Mouse (Mus musculus): ENCODE measurements around the gene Nfatc2ip. TPM values are rescaled to one million over a fixed set of nuclear protein-coding genes. Genes with fewer than 3 reads are reported as not detected.
A peak's percentile ranks its signal among the peaks of the same experiment; 100 is the strongest.

Gene Nfatc2ip
- polyA plus RNA-seq (2016; fragmentation: Nextera tagmentation; extraction: Ambion mirVana): 3.4 and 4.3 TPM in 2 replicates

- peak within 1 kb of the TSS; percentile 71 for H3K27ac ChIP-seq (replicated peaks)
- peaks cover 9% of the 10 kb centered on the region for H3K4me1 ChIP-seq
- no peaks in the 10 kb centered on the region for H3K9me3 ChIP-seq
- H3K4me3 ChIP-seq: peak within 1 kb of the TSS; percentile 88
- H3K27me3 ChIP-seq: no peaks in the 10 kb centered on the region
- peak within 1 kb of the TSS; percentile 82 for H3K9ac ChIP-seq (replicated peaks)
- peak within 1 kb of the TSS; percentile 87 for H3K4me2 ChIP-seq (replicated peaks)
- under 1% methylated on average over 59 of the region's 59 CpGs for WGBS
- peaks cover 8% of the 10 kb centered on the region; the same call in 1 of the 2 replicates for H3K36me3 ChIP-seq
- peak; percentile 100 for ATAC-seq (ENCODE audit: low FRiP score, low read depth)
Measured at GRCm38 (mm10) chr7:126396298-126397119, at the start of gene Nfatc2ip. Nfatc2ip (minus strand) TSS chr7:126396737.

GRCm38 (mm10) chr7:126446217-126446616 is 49.7 kb upstream of the Nfatc2ip start:
- Histone ChIP-seq H3K9ac (replicated peaks) (no peak overlapping the region), H3K4me1 (no peaks in the 10 kb centered on the region), H3K27me3 (no peaks in the 10 kb centered on the region), H3K4me2 (replicated peaks) (no peak overlapping the region), H3K36me3 (peaks cover 38% of the 10 kb centered on the region), H3K27ac (replicated peaks) (no peak overlapping the region), H3K9me3 (no peaks in the 10 kb centered on the region), H3K4me3 (no peak overlapping the region)
- WGBS: 91% methylated on average over 21 of the region's 21 CpGs
- ATAC-seq (ENCODE audit: low FRiP score, low read depth): no peak

GRCm38 (mm10) chr7:126445104-126445815 is 48.7 kb upstream of the Nfatc2ip start:
- H3K27ac ChIP-seq (replicated peaks): no peak overlapping the region
- H3K4me3 ChIP-seq: no peak overlapping the region
- 93% methylated on average over 15 of the region's 15 CpGs for WGBS
- peaks cover 38% of the 10 kb centered on the region for H3K36me3 ChIP-seq
- H3K9ac ChIP-seq (replicated peaks): no peak overlapping the region
- no peaks in the 10 kb centered on the region for H3K4me1 ChIP-seq
- no peaks in the 10 kb centered on the region for H3K9me3 ChIP-seq
- no peaks in the 10 kb centered on the region for H3K27me3 ChIP-seq
- no peak for ATAC-seq (ENCODE audit: low FRiP score, low read depth)
- no peak overlapping the region for H3K4me2 ChIP-seq (replicated peaks)

- H3K9me3 ChIP-seq: no peaks in the 10 kb centered on the region
- no peak overlapping the region for H3K9ac ChIP-seq (replicated peaks)
- no peaks in the 10 kb centered on the region for H3K4me1 ChIP-seq
- no peaks in the 10 kb centered on the region for H3K27me3 ChIP-seq
- no peak for ATAC-seq (ENCODE audit: low FRiP score, low read depth)
- no peak overlapping the region for H3K27ac ChIP-seq (replicated peaks)
- no peak overlapping the region for H3K4me3 ChIP-seq
- WGBS: 95% methylated on average over 9 of the region's 9 CpGs
- peaks cover 38% of the 10 kb centered on the region for H3K36me3 ChIP-seq
- H3K4me2 ChIP-seq (replicated peaks): no peak overlapping the region
Measured at GRCm38 (mm10) chr7:126444536-126444935, 48.0 kb upstream of the Nfatc2ip start.

- Histone ChIP-seq H3K4me3 (no peak overlapping the region), H3K4me2 (replicated peaks) (no peak overlapping the region), H3K4me1 (no peaks in the 10 kb centered on the region), H3K9ac (replicated peaks) (no peak overlapping the region), H3K27me3 (no peaks in the 10 kb centered on the region), H3K9me3 (no peaks in the 10 kb centered on the region), H3K27ac (replicated peaks) (no peak overlapping the region), H3K36me3 (peaks cover 38% of the 10 kb centered on the region)
- WGBS: 94% methylated on average over 10 of the region's 10 CpGs
- ATAC-seq (ENCODE audit: low FRiP score, low read depth): no peak
Measured at GRCm38 (mm10) chr7:126443997-126444396, 47.5 kb upstream of the Nfatc2ip start.

- no peaks in the 10 kb centered on the region for H3K9me3 ChIP-seq
- no peak for ATAC-seq (ENCODE audit: low FRiP score, low read depth)
- WGBS: 80% methylated on average over 9 of the region's 9 CpGs
- H3K4me2 ChIP-seq (replicated peaks): no peak overlapping the region
- H3K4me3 ChIP-seq: no peak overlapping the region
- no peaks in the 10 kb centered on the region for H3K27me3 ChIP-seq
- H3K4me1 ChIP-seq: no peaks in the 10 kb centered on the region
- peaks cover 18% of the 10 kb centered on the region for H3K36me3 ChIP-seq
- H3K9ac ChIP-seq (replicated peaks): no peak overlapping the region
- no peak overlapping the region for H3K27ac ChIP-seq (replicated peaks)
Measured at GRCm38 (mm10) chr7:126440134-126440533, 43.6 kb upstream of the Nfatc2ip start.

- H3K27ac ChIP-seq (replicated peaks): no peak overlapping the region
- 19% methylated on average over 8 of the region's 8 CpGs for WGBS
- H3K4me3 ChIP-seq: no peak overlapping the region
- H3K9ac ChIP-seq (replicated peaks): no peak overlapping the region
- H3K36me3 ChIP-seq: peaks cover 7% of the 10 kb centered on the region; the same call in 1 of the 2 replicates
- H3K4me1 ChIP-seq: no peaks in the 10 kb centered on the region
- ATAC-seq (ENCODE audit: low FRiP score, low read depth): no peak
- H3K4me2 ChIP-seq (replicated peaks): no peak overlapping the region
- H3K27me3 ChIP-seq: no peaks in the 10 kb centered on the region
- no peaks in the 10 kb centered on the region for H3K9me3 ChIP-seq
Measured at GRCm38 (mm10) chr7:126436851-126437250, 40.3 kb upstream of the Nfatc2ip start.

GRCm38 (mm10) chr7:126435801-126436200 is 39.3 kb upstream of the Nfatc2ip start:
- no peaks in the 10 kb centered on the region for H3K4me1 ChIP-seq
- H3K27ac ChIP-seq (replicated peaks): no peak overlapping the region
- 89% methylated on average over 3 of the region's 3 CpGs for WGBS
- no peak overlapping the region for H3K9ac ChIP-seq (replicated peaks)
- no peaks in the 10 kb centered on the region for H3K9me3 ChIP-seq
- no peak for ATAC-seq (ENCODE audit: low FRiP score, low read depth)
- no peaks in the 10 kb centered on the region for H3K27me3 ChIP-seq
- no peak overlapping the region for H3K4me2 ChIP-seq (replicated peaks)
- H3K36me3 ChIP-seq: peaks cover 9% of the 10 kb centered on the region; the same call in 1 of the 2 replicates
- H3K4me3 ChIP-seq: no peak overlapping the region

GRCm38 (mm10) chr7:126434726-126435125 is 38.2 kb upstream of the Nfatc2ip start:
- no peak for ATAC-seq (ENCODE audit: low FRiP score, low read depth)
- H3K4me2 ChIP-seq (replicated peaks): no peak overlapping the region

GRCm38 (mm10) chr7:126430167-126430566 is 33.6 kb upstream of the Nfatc2ip start:
- Histone ChIP-seq H3K27ac (replicated peaks) (no peak overlapping the region), H3K27me3 (0 out of 2 replicates have a peak, but pooled peaks cover 4% of the 10 kb centered on the region), H3K36me3 (peaks cover 9% of the 10 kb centered on the region; the same call in 1 of the 2 replicates), H3K4me3 (no peak overlapping the region), H3K4me1 (peaks cover 15% of the 10 kb centered on the region), H3K9ac (replicated peaks) (no peak overlapping the region), H3K9me3 (no peaks in the 10 kb centered on the region), H3K4me2 (replicated peaks) (no peak overlapping the region)
- ATAC-seq (ENCODE audit: low FRiP score, low read depth): no peak

More at GRCm38 (mm10) chr7:126434726-126435125, 38.2 kb upstream of the Nfatc2ip start:
- H3K27ac ChIP-seq (replicated peaks): no peak overlapping the region
- 0 out of 2 replicates have a peak, but pooled peaks cover 2% of the 10 kb centered on the region for H3K27me3 ChIP-seq
- H3K9me3 ChIP-seq: no peaks in the 10 kb centered on the region
- no peak overlapping the region for H3K9ac ChIP-seq (replicated peaks)
- peaks cover 9% of the 10 kb centered on the region; the same call in 1 of the 2 replicates for H3K36me3 ChIP-seq
- H3K4me1 ChIP-seq: peaks cover 2% of the 10 kb centered on the region; the same call in 1 of the 2 replicates
- WGBS: 93% methylated on average over 7 of the region's 7 CpGs
- no peak overlapping the region for H3K4me3 ChIP-seq

- Histone ChIP-seq H3K4me1 (peaks cover 15% of the 10 kb centered on the region), H3K4me3 (peak overlapping the region; percentile 77), H3K27ac (replicated peaks) (no peak overlapping the region), H3K27me3 (0 out of 2 replicates have a peak, but pooled peaks cover 4% of the 10 kb centered on the region), H3K9ac (replicated peaks) (peak overlapping the region; percentile 89), H3K9me3 (no peaks in the 10 kb centered on the region), H3K36me3 (peaks cover 9% of the 10 kb centered on the region; the same call in 1 of the 2 replicates), H3K4me2 (replicated peaks) (peak overlapping the region; percentile 76)
- peak; percentile 45 for ATAC-seq (ENCODE audit: low FRiP score, low read depth)
- 31% methylated on average over 15 of the region's 15 CpGs for WGBS
Measured at GRCm38 (mm10) chr7:126429503-126429898, 33.0 kb upstream of the Nfatc2ip start.
